Mouse (Mus musculus): ENCODE data around the gene Tmbim1. TPM values are rescaled to one million over a fixed set of nuclear protein-coding genes. Genes with fewer than 3 reads are reported as not detected.

Tmbim1 gene
- polyA plus RNA-seq, 3 experiments from 2014 or later, result 15.7 to 27.4 (median 17.9) TPM

- no peak for ATAC-seq
Measured at GRCm38 (mm10) chr1:74277883-74278537, 27.4 kb downstream of the Tmbim1 start.

- no peak for ATAC-seq
Measured at GRCm38 (mm10) chr1:74277041-74277440, 28.4 kb downstream of the Tmbim1 start.

GRCm38 (mm10) chr1:74275015-74275414, 30.4 kb downstream of the Tmbim1 start:
- no peak for ATAC-seq

- ATAC-seq, result no peak
Measured at GRCm38 (mm10) chr1:74271659-74272058, 33.8 kb downstream of the Tmbim1 start.

GRCm38 (mm10) chr1:74268750-74269149, 36.7 kb downstream of the Tmbim1 start:
- ATAC-seq, result no peak

- ATAC-seq, result peak; percentile 81
Measured at GRCm38 (mm10) chr1:74262510-74262909, 42.9 kb downstream of the Tmbim1 start.

GRCm38 (mm10) chr1:74256782-74257181, 48.6 kb downstream of the Tmbim1 start:
- ATAC-seq, result no peak

GRCm38 (mm10) chr1:74255704-74256345, 49.6 kb downstream of the Tmbim1 start:
- ATAC-seq, result no peak

GRCm38 (mm10) chr1:74250096-74250495, 55.3 kb downstream of the Tmbim1 start:
- ATAC-seq, result no peak

- peak; percentile 9 for ATAC-seq
Measured at GRCm38 (mm10) chr1:74249331-74249980, 56.0 kb downstream of the Tmbim1 start.

- peak; percentile 98 for ATAC-seq
Measured at GRCm38 (mm10) chr1:74248799-74249198, 56.6 kb downstream of the Tmbim1 start.

GRCm38 (mm10) chr1:74245525-74245924, 59.9 kb downstream of the Tmbim1 start:
- no peak for ATAC-seq

- no peak for ATAC-seq
Measured at GRCm38 (mm10) chr1:74240832-74241231, 64.6 kb downstream of the Tmbim1 start.

GRCm38 (mm10) chr1:74240311-74240710, 65.1 kb downstream of the Tmbim1 start:
- no peak for ATAC-seq

- no peak for ATAC-seq
Measured at GRCm38 (mm10) chr1:74239618-74240017, 65.8 kb downstream of the Tmbim1 start.

GRCm38 (mm10) chr1:74239162-74239561, 66.3 kb downstream of the Tmbim1 start:
- peak; percentile 42 for ATAC-seq

Other genes with a start within 250 kb of the Tmbim1 start
- 10 to 100 TPM in 2 of 3 experiments, 1 to 10 TPM in 1; 9.1 to 16.3 (median 15.5) TPM for gene Tns1, start 181.2 kb downstream of the Tmbim1 start, polyA plus RNA-seq (2017; shearing (Covaris generic))
- not detected for gene Rufy4, start 180.1 kb downstream of the Tmbim1 start, polyA plus RNA-seq (2017; shearing (Covaris generic))
- gene Cxcr2, start 151.6 kb downstream of the Tmbim1 start, polyA plus RNA-seq (2017; shearing (Covaris generic)), result under 1 TPM in 1 of 3 experiments, not detected in 2; 0.16 TPM
- not detected for gene Cxcr1, start 111.0 kb downstream of the Tmbim1 start, polyA plus RNA-seq (2017; shearing (Covaris generic))
- gene Arpc2, start 69.5 kb downstream of the Tmbim1 start, polyA plus RNA-seq (2017; shearing (Covaris generic)), result 100 to 1,000 TPM; 611 to 878 (median 637) TPM
- under 1 TPM in 1 of 3 experiments, not detected in 2; 0.34 TPM for gene Gpbar1, start 27.1 kb downstream of the Tmbim1 start, polyA plus RNA-seq (2017; shearing (Covaris generic))
- gene Aamp, start 20.9 kb downstream of the Tmbim1 start, polyA plus RNA-seq (2017; shearing (Covaris generic)), result 100 to 1,000 TPM; 150 to 222 (median 210) TPM
- gene Pnkd, start 20.7 kb downstream of the Tmbim1 start, polyA plus RNA-seq (2017; shearing (Covaris generic)), result 100 to 1,000 TPM in 1 of 3 experiments, 10 to 100 TPM in 2; 90.4 to 101 (median 95.6) TPM
- not detected for gene Catip, start 56.5 kb upstream of the Tmbim1 start, polyA plus RNA-seq (2017; shearing (Covaris generic))
- gene Slc11a1, start 69.6 kb upstream of the Tmbim1 start, polyA plus RNA-seq (2017; shearing (Covaris generic)), result 1 to 10 TPM in 2 of 3 experiments, under 1 TPM in 1; 0.97 to 1.7 (median 1.3) TPM
- gene Ctdsp1, start 85.9 kb upstream of the Tmbim1 start, polyA plus RNA-seq (2017; shearing (Covaris generic)), result 10 to 100 TPM; 28.8 to 39.0 (median 36.1) TPM
- gene Vil1, start 103.8 kb upstream of the Tmbim1 start, polyA plus RNA-seq (2017; shearing (Covaris generic)), result under 1 TPM in 2 of 3 experiments, not detected in 1; 0.26 to 0.41 TPM
- 10 to 100 TPM; 39.4 to 72.2 (median 52.6) TPM for gene Cnot9, start 200.4 kb upstream of the Tmbim1 start, polyA plus RNA-seq (2017; shearing (Covaris generic))
- gene Plcd4, start 237.3 kb upstream of the Tmbim1 start, polyA plus RNA-seq (2017; shearing (Covaris generic)), result 1 to 10 TPM; 1.1 to 5.6 (median 2.5) TPM
- gene Usp37, start 238.7 kb upstream of the Tmbim1 start, polyA plus RNA-seq (2017; shearing (Covaris generic)), result 10 to 100 TPM; 29.2 to 30.1 (median 29.4) TPM